Mouse (Mus musculus): ENCODE data around the gene Gm20422. TPM values are rescaled to one million over a fixed set of nuclear protein-coding genes. Genes with fewer than 3 reads are reported as not detected.

The Gm20422 gene
- total RNA-seq, 1 experiment: not detected

GRCm38 (mm10) chr8:69735495-69735894, 39.2 kb downstream of the Gm20422 start:
- Histone ChIP-seq H3K27ac (ENCODE audit: insufficient read depth, low read depth, low read length, poor library complexity, severe bottlenecking) (no peak overlapping the region), H3K4me3 (ENCODE audit: insufficient read depth in 1 of 2, low read depth in 1 of 2, low read length in 2 of 2, poor library complexity in 1 of 2, severe bottlenecking in 1 of 2) (no peak overlapping the region), H3K4me1 (ENCODE audit: control insufficient read depth in 2 of 2, insufficient read depth in 2 of 2, low read length in 2 of 2, poor library complexity in 1 of 2) (no peaks in the 10 kb centered on the region), H3K9ac (ENCODE audit: insufficient read depth, low read depth, low read length, poor library complexity, severe bottlenecking) (no peak overlapping the region), H3K9me3 (ENCODE audit: control insufficient read depth, insufficient read depth, low read depth, low read length) (no peaks in the 10 kb centered on the region), H3K36me3 (ENCODE audit: control insufficient read depth, insufficient read depth, low read length, poor library complexity, severe bottlenecking) (no peaks in the 10 kb centered on the region)
- TF ChIP-seq ZNF384 (IDR thresholded peaks at IDR 0.05; ENCODE audit: low read depth, low read length) (no peak), CHD2 (IDR thresholded peaks at IDR 0.05; ENCODE audit: low read depth, low read length) (no peak), MAFK (IDR thresholded peaks at IDR 0.05; ENCODE audit: insufficient read depth, low read depth, low read length) (no peak), ZC3H11A (IDR thresholded peaks at IDR 0.05; ENCODE audit: borderline replicate concordance, low read depth, low read length) (no peak), HCFC1 (IDR thresholded peaks at IDR 0.05; ENCODE audit: borderline replicate concordance, insufficient read depth, low read length) (no peak)
- DNase-seq (ENCODE audit: low read depth, low spot score): no peak
- in situ Hi-C loops (cut with MboI; ENCODE audit: low sequenced_read_pairs in 2 of 2, unreplicated experiment in 2 of 2): no loop called here

- in situ Hi-C loops (cut with MboI; ENCODE audit: low sequenced_read_pairs in 2 of 2, unreplicated experiment in 2 of 2): no loop called here
- peaks cover 3% of the 10 kb centered on the region; the same call in 1 of the 2 replicates for H3K9me3 ChIP-seq (ENCODE audit: control insufficient read depth, insufficient read depth, low read depth, low read length)
- TF ChIP-seq CHD2 (IDR thresholded peaks at IDR 0.05; ENCODE audit: low read depth, low read length) (no peak), HCFC1 (IDR thresholded peaks at IDR 0.05; ENCODE audit: borderline replicate concordance, insufficient read depth, low read length) (no peak), MAFK (IDR thresholded peaks at IDR 0.05; ENCODE audit: insufficient read depth, low read depth, low read length) (no peak), ZC3H11A (IDR thresholded peaks at IDR 0.05; ENCODE audit: borderline replicate concordance, low read depth, low read length) (no peak), ZNF384 (IDR thresholded peaks at IDR 0.05; ENCODE audit: low read depth, low read length) (no peak)
- no peak overlapping the region for H3K27ac ChIP-seq (ENCODE audit: insufficient read depth, low read depth, low read length, poor library complexity, severe bottlenecking)
- no peak overlapping the region for H3K4me3 ChIP-seq (ENCODE audit: insufficient read depth in 1 of 2, low read depth in 1 of 2, low read length in 2 of 2, poor library complexity in 1 of 2, severe bottlenecking in 1 of 2)
- no peak overlapping the region for H3K9ac ChIP-seq (ENCODE audit: insufficient read depth, low read depth, low read length, poor library complexity, severe bottlenecking)
- H3K4me1 ChIP-seq (ENCODE audit: control insufficient read depth in 2 of 2, insufficient read depth in 2 of 2, low read length in 2 of 2, poor library complexity in 1 of 2): no peaks in the 10 kb centered on the region
- no peak for DNase-seq (ENCODE audit: low read depth, low spot score)
- no peaks in the 10 kb centered on the region for H3K36me3 ChIP-seq (ENCODE audit: control insufficient read depth, insufficient read depth, low read length, poor library complexity, severe bottlenecking)
These were observed 57.5 kb downstream of the Gm20422 start for GRCm38 (mm10) chr8:69717232-69717580.

GRCm38 (mm10) chr8:69716403-69717231, 58.1 kb downstream of the Gm20422 start:
- Histone ChIP-seq H3K9me3 (ENCODE audit: control insufficient read depth, insufficient read depth, low read depth, low read length) (peaks cover 3% of the 10 kb centered on the region; the same call in 1 of the 2 replicates), H3K27ac (ENCODE audit: insufficient read depth, low read depth, low read length, poor library complexity, severe bottlenecking) (peak overlapping the region; percentile 97), H3K9ac (ENCODE audit: insufficient read depth, low read depth, low read length, poor library complexity, severe bottlenecking) (peak overlapping the region; percentile 85), H3K36me3 (ENCODE audit: control insufficient read depth, insufficient read depth, low read length, poor library complexity, severe bottlenecking) (no peaks in the 10 kb centered on the region), H3K4me1 (ENCODE audit: control insufficient read depth in 2 of 2, insufficient read depth in 2 of 2, low read length in 2 of 2, poor library complexity in 1 of 2) (no peaks in the 10 kb centered on the region), H3K4me3 (ENCODE audit: insufficient read depth in 1 of 2, low read depth in 1 of 2, low read length in 2 of 2, poor library complexity in 1 of 2, severe bottlenecking in 1 of 2) (peak overlapping the region; percentile 75 to 80)
- peak; percentile 81 for DNase-seq (ENCODE audit: low read depth, low spot score)
- TF ChIP-seq ZNF384 (IDR thresholded peaks at IDR 0.05; ENCODE audit: low read depth, low read length) (no peak), ZC3H11A (IDR thresholded peaks at IDR 0.05; ENCODE audit: borderline replicate concordance, low read depth, low read length) (no peak), HCFC1 (IDR thresholded peaks at IDR 0.05; ENCODE audit: borderline replicate concordance, insufficient read depth, low read length) (peak; percentile 43; the same call in 1 of the 2 replicates), MAFK (IDR thresholded peaks at IDR 0.05; ENCODE audit: insufficient read depth, low read depth, low read length) (peak; percentile 40; the same call in 1 of the 2 replicates), CHD2 (IDR thresholded peaks at IDR 0.05; ENCODE audit: low read depth, low read length) (peak; percentile 87)
- in situ Hi-C loops (cut with MboI; ENCODE audit: low sequenced_read_pairs in 2 of 2, unreplicated experiment in 2 of 2): no loop called here

GRCm38 (mm10) chr8:69715366-69715765, 59.3 kb downstream of the Gm20422 start:
- H3K4me1 ChIP-seq (ENCODE audit: control insufficient read depth in 2 of 2, insufficient read depth in 2 of 2, low read length in 2 of 2, poor library complexity in 1 of 2): no peaks in the 10 kb centered on the region
- no peak overlapping the region for H3K9ac ChIP-seq (ENCODE audit: insufficient read depth, low read depth, low read length, poor library complexity, severe bottlenecking)
- H3K36me3 ChIP-seq (ENCODE audit: control insufficient read depth, insufficient read depth, low read length, poor library complexity, severe bottlenecking): no peaks in the 10 kb centered on the region
- H3K4me3 ChIP-seq (ENCODE audit: insufficient read depth in 1 of 2, low read depth in 1 of 2, low read length in 2 of 2, poor library complexity in 1 of 2, severe bottlenecking in 1 of 2): no peak overlapping the region
- TF ChIP-seq ZNF384 (IDR thresholded peaks at IDR 0.05; ENCODE audit: low read depth, low read length) (no peak), CHD2 (IDR thresholded peaks at IDR 0.05; ENCODE audit: low read depth, low read length) (no peak), HCFC1 (IDR thresholded peaks at IDR 0.05; ENCODE audit: borderline replicate concordance, insufficient read depth, low read length) (no peak), ZC3H11A (IDR thresholded peaks at IDR 0.05; ENCODE audit: borderline replicate concordance, low read depth, low read length) (no peak)
- in situ Hi-C loops (cut with MboI; ENCODE audit: low sequenced_read_pairs in 2 of 2, unreplicated experiment in 2 of 2): no loop called here
- DNase-seq (ENCODE audit: low read depth, low spot score): no peak
- no peak overlapping the region for H3K27ac ChIP-seq (ENCODE audit: insufficient read depth, low read depth, low read length, poor library complexity, severe bottlenecking)
- H3K9me3 ChIP-seq (ENCODE audit: control insufficient read depth, insufficient read depth, low read depth, low read length): peaks cover 3% of the 10 kb centered on the region; the same call in 1 of the 2 replicates

Measured in ES-E14 (cell line).